Mouse (Mus musculus) liver, postnatal 0 days (tissue): ENCODE data around the gene Macrod2.

Source experiments
- CTCF ChIP-seq: sonication (generic); IDR thresholded peaks from 2 replicates; pipeline ENCODE4 v1.5.1; 2016; ENCODE audit warnings: antibody characterized with exemption, low read depth
- EP300 ChIP-seq: IDR thresholded peaks from 2 replicates; pipeline ENCODE4 v1.6.1; 2016; ENCODE audit warnings: antibody characterized with exemption, low read depth, mild to moderate bottlenecking

DNA sequence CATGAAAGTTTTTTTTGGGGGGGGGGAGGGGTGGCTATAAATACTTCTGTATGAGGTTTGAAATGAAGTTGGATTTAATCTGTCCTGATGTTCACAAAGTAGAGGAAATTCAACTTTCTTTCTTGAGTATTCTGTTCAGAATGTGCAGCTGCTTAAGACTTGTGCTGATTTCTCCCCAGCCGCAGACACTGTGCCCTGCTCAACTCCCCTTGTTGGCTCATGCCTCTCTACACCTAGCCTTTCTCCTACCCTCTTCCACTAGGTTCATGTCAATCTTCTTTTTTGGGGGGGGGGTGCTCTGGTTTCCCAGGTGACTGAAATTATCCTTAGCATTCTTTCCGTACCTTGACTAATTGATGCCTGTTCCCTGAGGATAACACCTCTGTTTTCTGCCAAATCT, 258.9 kb downstream of the Macrod2 start:
- TF ChIP-seq EP300: no peak
- no peak for TF ChIP-seq CTCF
